Mouse (Mus musculus): ENCODE measurements around the gene Fundc1. TPM values are rescaled to one million over a fixed set of nuclear protein-coding genes. Genes with fewer than 3 reads are reported as not detected.

The Fundc1 gene
- polyA plus RNA-seq, 1 experiment from 2014 or later, result 20.9 TPM

DNA sequence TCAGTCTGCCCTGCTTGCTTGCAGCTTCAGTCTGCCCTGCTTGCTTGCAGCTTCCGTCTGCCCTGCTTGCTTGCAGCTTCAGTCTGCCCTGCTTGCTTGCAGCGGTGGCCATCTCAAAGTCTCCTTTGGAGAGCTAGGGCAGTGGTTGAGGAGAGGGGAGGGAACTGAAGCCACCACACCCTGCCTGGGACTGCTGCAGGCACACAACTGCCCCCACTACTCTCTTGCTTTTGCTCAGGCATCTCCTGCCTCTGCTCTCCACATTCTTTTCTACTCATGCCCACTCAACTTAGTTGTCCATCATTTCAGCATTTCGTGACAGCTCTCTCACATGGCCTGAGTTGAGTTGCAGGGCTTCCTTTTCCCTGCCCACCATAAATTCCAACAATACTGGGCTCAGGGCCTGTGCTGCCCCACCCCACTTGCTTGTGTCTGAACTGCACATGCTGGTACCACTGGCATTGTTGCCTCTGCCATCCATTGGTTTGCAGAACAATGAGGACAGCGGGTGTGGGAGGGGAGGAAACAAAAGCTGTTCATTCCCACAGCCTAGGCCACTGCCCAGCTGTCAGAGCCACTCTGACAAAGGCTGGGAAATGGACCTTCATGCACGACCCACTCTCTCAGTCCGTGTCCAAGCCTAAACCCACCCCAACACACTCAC lies 24.9 kb downstream of the Fundc1 start:
- no peaks in the 10 kb centered on the region for H3K36me3 ChIP-seq
- ATAC-seq, result no peak
- H3K4me1 ChIP-seq, result no peaks in the 10 kb centered on the region
- H3K4me3 ChIP-seq, result no peak overlapping the region
- 39% methylated on average over 6 of the region's 6 CpGs for WGBS (ENCODE audit: insufficient replicate concordance)
- no peaks in the 10 kb centered on the region for H3K9me3 ChIP-seq (replicated peaks)
- H3K9ac ChIP-seq, result no peak overlapping the region
- H3K4me2 ChIP-seq, result no peak overlapping the region
- no peaks in the 10 kb centered on the region for H3K27me3 ChIP-seq (replicated peaks)
- no peak overlapping the region for H3K27ac ChIP-seq

- H3K4me2 ChIP-seq, result no peak overlapping the region
- ATAC-seq, result no peak
- H3K4me3 ChIP-seq, result no peak overlapping the region
- no peak overlapping the region for H3K9ac ChIP-seq
- no peak overlapping the region for H3K27ac ChIP-seq
- 52% methylated on average over 2 of the region's 2 CpGs for WGBS (ENCODE audit: insufficient replicate concordance)
- no peaks in the 10 kb centered on the region for H3K27me3 ChIP-seq (replicated peaks)
- H3K36me3 ChIP-seq, result no peaks in the 10 kb centered on the region
- H3K4me1 ChIP-seq, result no peaks in the 10 kb centered on the region
- H3K9me3 ChIP-seq (replicated peaks), result no peaks in the 10 kb centered on the region
These were observed 27.1 kb downstream of the Fundc1 start for GRCm38 (mm10) chrX:17544860-17545492.

GRCm38 (mm10) chrX:17537701-17538100 lies 34.4 kb downstream of the Fundc1 start:
- no peaks in the 10 kb centered on the region for H3K36me3 ChIP-seq
- H3K4me1 ChIP-seq, result no peaks in the 10 kb centered on the region
- WGBS (ENCODE audit: insufficient replicate concordance), result 81% methylated on average over 4 of the region's 4 CpGs
- no peak overlapping the region for H3K4me2 ChIP-seq
- H3K9ac ChIP-seq, result no peak overlapping the region
- no peaks in the 10 kb centered on the region for H3K27me3 ChIP-seq (replicated peaks)
- no peak overlapping the region for H3K4me3 ChIP-seq
- H3K27ac ChIP-seq, result no peak overlapping the region
- no peak for ATAC-seq
- no peaks in the 10 kb centered on the region for H3K9me3 ChIP-seq (replicated peaks)

GRCm38 (mm10) chrX:17527008-17527407 lies 45.1 kb downstream of the Fundc1 start:
- Histone ChIP-seq H3K9ac (no peak overlapping the region), H3K4me3 (no peak overlapping the region), H3K9me3 (replicated peaks) (no peaks in the 10 kb centered on the region), H3K36me3 (no peaks in the 10 kb centered on the region), H3K4me2 (no peak overlapping the region), H3K27me3 (replicated peaks) (no peaks in the 10 kb centered on the region), H3K4me1 (no peaks in the 10 kb centered on the region), H3K27ac (no peak overlapping the region)
- ATAC-seq, result no peak
- WGBS (ENCODE audit: insufficient replicate concordance), result 60% methylated on average over 2 of the region's 2 CpGs

DNA sequence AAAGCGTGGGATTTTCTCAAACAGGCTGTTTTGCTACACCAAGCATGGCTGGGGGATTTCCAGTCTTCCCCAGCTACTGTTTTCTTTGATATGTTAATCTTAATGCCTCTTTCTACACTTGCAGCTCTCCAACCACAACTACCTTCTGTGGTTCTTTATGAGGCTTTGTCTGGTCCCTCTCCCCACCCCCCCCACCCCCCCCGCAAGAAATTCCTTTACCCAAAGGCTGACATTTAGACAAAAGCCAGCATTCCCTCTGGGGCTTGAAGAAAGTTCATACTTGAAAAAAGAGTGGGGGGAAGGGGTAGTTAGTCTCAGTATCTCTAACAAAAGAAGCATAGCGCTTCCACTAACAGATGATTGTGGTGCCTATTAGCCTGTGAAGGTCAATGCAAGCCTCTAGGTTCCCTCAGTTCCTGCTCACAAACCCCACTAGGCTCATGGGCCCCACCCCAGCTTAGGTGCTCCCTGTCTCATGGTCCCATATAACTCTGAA lies 50.9 kb downstream of the Fundc1 start:
- ATAC-seq, result no peak
- Histone ChIP-seq H3K4me3 (no peak overlapping the region), H3K4me1 (no peaks in the 10 kb centered on the region), H3K27me3 (replicated peaks) (no peaks in the 10 kb centered on the region), H3K9me3 (replicated peaks) (no peaks in the 10 kb centered on the region), H3K9ac (no peak overlapping the region), H3K36me3 (no peaks in the 10 kb centered on the region), H3K4me2 (no peak overlapping the region), H3K27ac (no peak overlapping the region)
- 34% methylated on average over 3 of the region's 3 CpGs for WGBS (ENCODE audit: insufficient replicate concordance)

GRCm38 (mm10) chrX:17520086-17520485 lies 52.0 kb downstream of the Fundc1 start:
- no peak overlapping the region for H3K27ac ChIP-seq
- no peak for ATAC-seq

GRCm38 (mm10) chrX:17514012-17514411 lies 58.1 kb downstream of the Fundc1 start:
- WGBS (ENCODE audit: insufficient replicate concordance), result 40% methylated on average over 3 of the region's 3 CpGs
- H3K9ac ChIP-seq, result no peak overlapping the region
- no peak overlapping the region for H3K4me2 ChIP-seq
- H3K27ac ChIP-seq, result no peak overlapping the region
- H3K36me3 ChIP-seq, result no peaks in the 10 kb centered on the region
- no peaks in the 10 kb centered on the region for H3K27me3 ChIP-seq (replicated peaks)
- no peaks in the 10 kb centered on the region for H3K4me1 ChIP-seq
- no peak overlapping the region for H3K4me3 ChIP-seq
- ATAC-seq, result no peak
- no peaks in the 10 kb centered on the region for H3K9me3 ChIP-seq (replicated peaks)

More at GRCm38 (mm10) chrX:17520086-17520485, 52.0 kb downstream of the Fundc1 start:
- H3K36me3 ChIP-seq, result no peaks in the 10 kb centered on the region
- no peak overlapping the region for H3K4me3 ChIP-seq
- H3K27me3 ChIP-seq (replicated peaks), result no peaks in the 10 kb centered on the region
- H3K9me3 ChIP-seq (replicated peaks), result no peaks in the 10 kb centered on the region
- H3K9ac ChIP-seq, result no peak overlapping the region
- no peak overlapping the region for H3K4me2 ChIP-seq
- H3K4me1 ChIP-seq, result no peaks in the 10 kb centered on the region

DNA sequence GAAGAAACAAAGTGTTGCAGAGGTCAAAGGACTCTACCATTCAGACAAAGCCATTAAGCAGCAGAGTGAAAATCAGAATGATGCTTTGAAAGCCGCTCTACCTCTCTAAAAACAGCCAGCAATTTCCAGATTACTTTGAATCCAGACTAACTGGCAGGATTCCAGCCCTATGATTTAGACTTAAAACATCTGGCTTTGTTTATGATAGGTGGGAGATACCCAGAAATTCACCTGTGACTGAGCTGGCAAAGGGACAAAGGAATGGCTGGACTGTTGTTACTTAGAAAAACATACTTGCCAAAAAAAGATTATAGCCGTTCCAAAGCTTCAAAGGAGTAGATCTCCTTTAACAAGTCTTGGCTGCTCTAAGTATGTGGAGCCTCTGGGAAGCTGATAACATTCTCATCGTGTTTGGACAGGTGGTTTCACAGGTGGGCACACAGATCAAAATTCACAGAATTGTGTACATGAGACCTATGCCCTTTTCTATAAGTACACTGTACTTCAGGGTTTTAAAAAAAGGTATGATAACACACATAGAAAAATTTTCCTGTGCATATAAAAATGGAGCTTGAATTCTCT lies 60.0 kb downstream of the Fundc1 start:
- Histone ChIP-seq H3K4me1 (no peaks in the 10 kb centered on the region), H3K27ac (no peak overlapping the region), H3K4me2 (no peak overlapping the region), H3K27me3 (replicated peaks) (no peaks in the 10 kb centered on the region), H3K4me3 (no peak overlapping the region), H3K36me3 (no peaks in the 10 kb centered on the region), H3K9me3 (replicated peaks) (no peaks in the 10 kb centered on the region), H3K9ac (no peak overlapping the region)
- no peak for ATAC-seq
- WGBS (ENCODE audit: insufficient replicate concordance), result 58% methylated on average over 3 of the region's 3 CpGs
